Mouse (Mus musculus) embryonic fibroblast, embryonic 13.5 days (primary cell): Measurements from ENCODE around the gene Ndufb10. TPM values are rescaled to one million over a fixed set of nuclear protein-coding genes. Genes with fewer than 3 reads are reported as not detected.

ENCODE experiments used
- H3K27ac ChIP-seq: 2 replicates; pipeline ENCODE4 v1.5.1; 2012; ENCODE audit warnings: low read length, control low read depth, inconsistent platforms; ENCODE audit not compliant: insufficient read depth
- H3K4me1 ChIP-seq: 2 replicates; pipeline ENCODE4 v1.6.1; 2011; ENCODE audit warnings: low read length; ENCODE audit not compliant: control insufficient read depth, insufficient read depth
- H3K4me3 ChIP-seq: 2 replicates; pipeline ENCODE4 v1.5.1; 2011; ENCODE audit warnings: mild to moderate bottlenecking, control low read depth, low read length; ENCODE audit not compliant: insufficient read depth
- CTCF ChIP-seq: IDR thresholded peaks from 2 replicates; pipeline ENCODE4 v1.5.1; 2011; ENCODE audit warnings: mild to moderate bottlenecking, control low read depth, low read length, moderate library complexity, borderline replicate concordance; ENCODE audit not compliant: insufficient read depth
- POLR2A ChIP-seq: IDR thresholded peaks from 2 replicates; pipeline ENCODE4 v1.6.1; 2011; ENCODE audit warnings: low read depth, mild to moderate bottlenecking, control low read depth, low read length, moderate library complexity
- polyA plus RNA-seq: library from polyadenylated mRNA; stranded (reverse); fragments of >200 nt; gene quantifications from 2 replicates; pipeline ENCODE4 v1.2.4, GENCODE M21; 2011; ENCODE audit warnings: low read depth; ENCODE audit not compliant: missing spikeins, insufficient read length

Gene Ndufb10
- polyA plus RNA-seq, 1 experiment = 96.8 TPM

GRCm38 (mm10) chr17:24735446-24735845 is 11.2 kb upstream of the Ndufb10 start:
- Histone ChIP-seq H3K4me3 (no peak overlapping the region), H3K27ac (no peak overlapping the region), H3K4me1 (no peaks in the 10 kb centered on the region)
- TF ChIP-seq CTCF (no peak), POLR2A (no peak)

- Histone ChIP-seq H3K4me1 (no peaks in the 10 kb centered on the region), H3K27ac (no peak overlapping the region), H3K4me3 (no peak overlapping the region)
- TF ChIP-seq POLR2A (no peak), CTCF (no peak)
Measured at GRCm38 (mm10) chr17:24734513-24734912, 10.2 kb upstream of the Ndufb10 start.

GRCm38 (mm10) chr17:24733434-24734050 is 9.3 kb upstream of the Ndufb10 start:
- Histone ChIP-seq H3K4me3 (no peak overlapping the region), H3K4me1 (no peaks in the 10 kb centered on the region), H3K27ac (no peak overlapping the region)
- TF ChIP-seq POLR2A (no peak), CTCF (no peak)

DNA sequence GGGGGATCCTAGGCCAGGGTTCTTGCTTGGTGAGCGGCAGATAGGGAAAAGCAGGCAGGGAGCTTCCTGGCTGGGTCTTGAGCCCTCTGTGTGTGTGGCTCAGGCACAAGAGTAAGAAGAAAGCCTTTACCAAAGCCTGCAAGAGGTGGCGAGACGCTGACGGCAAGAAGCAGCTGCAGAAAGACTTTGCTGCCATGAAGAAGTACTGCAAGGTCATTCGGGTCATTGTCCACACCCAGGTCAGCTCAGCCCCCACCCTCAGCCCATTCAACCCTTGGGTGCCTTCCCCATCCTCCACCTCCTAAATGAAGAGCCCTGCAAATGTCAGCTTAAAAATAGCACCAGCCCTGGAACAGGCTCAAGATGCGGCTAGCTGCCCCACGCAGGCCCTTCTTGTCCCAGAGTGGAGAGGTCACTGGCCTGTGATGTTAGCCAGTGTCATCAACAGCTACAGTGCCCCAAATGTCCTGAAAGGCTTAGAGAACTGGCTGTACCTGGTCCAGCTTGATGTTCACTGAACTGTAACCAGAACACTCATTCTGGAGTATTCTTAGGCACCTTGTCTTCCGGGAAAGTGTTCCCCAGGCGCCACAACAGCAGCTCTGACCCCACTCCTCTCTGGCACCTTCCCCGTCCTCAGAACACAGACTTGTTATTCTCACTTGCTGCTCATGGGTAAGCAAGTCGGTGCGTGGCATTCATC is 8.1 kb upstream of the Ndufb10 start:
- TF ChIP-seq POLR2A (no peak), CTCF (no peak)
- Histone ChIP-seq H3K4me3 (no peak overlapping the region), H3K27ac (no peak overlapping the region), H3K4me1 (no peaks in the 10 kb centered on the region)

GRCm38 (mm10) chr17:24730787-24731186 is 6.5 kb upstream of the Ndufb10 start:
- Histone ChIP-seq H3K27ac (no peak overlapping the region), H3K4me3 (no peak overlapping the region), H3K4me1 (no peaks in the 10 kb centered on the region)
- TF ChIP-seq POLR2A (no peak), CTCF (no peak)

- H3K4me3 ChIP-seq = no peak overlapping the region
- TF ChIP-seq POLR2A (no peak), CTCF (no peak)
- H3K4me1 ChIP-seq = no peaks in the 10 kb centered on the region
- no peak overlapping the region for H3K27ac ChIP-seq
Measured at GRCm38 (mm10) chr17:24729067-24729466, 4.8 kb upstream of the Ndufb10 start.

DNA sequence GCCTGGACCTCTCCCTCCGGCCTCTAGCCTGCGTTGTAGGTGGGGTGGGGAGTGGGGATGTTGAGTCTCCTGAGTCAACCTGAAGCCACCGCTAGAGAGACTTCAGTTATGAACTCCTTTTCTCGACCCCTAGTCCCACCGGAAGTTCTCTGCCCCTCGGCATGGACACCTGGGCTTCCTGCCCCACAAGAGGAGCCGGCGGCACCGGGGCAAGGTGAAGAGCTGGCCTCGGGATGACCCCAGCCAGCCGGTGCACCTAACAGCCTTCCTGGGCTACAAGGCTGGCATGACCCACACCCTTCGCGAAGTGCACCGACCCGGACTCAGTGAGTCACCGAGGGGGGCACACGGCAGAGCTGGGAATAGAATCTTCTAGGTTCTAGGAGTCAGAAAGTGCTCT is 3.9 kb upstream of the Ndufb10 start:
- Histone ChIP-seq H3K27ac (no peak overlapping the region), H3K4me3 (no peak overlapping the region), H3K4me1 (no peaks in the 10 kb centered on the region)
- TF ChIP-seq CTCF (no peak), POLR2A (no peak)

DNA sequence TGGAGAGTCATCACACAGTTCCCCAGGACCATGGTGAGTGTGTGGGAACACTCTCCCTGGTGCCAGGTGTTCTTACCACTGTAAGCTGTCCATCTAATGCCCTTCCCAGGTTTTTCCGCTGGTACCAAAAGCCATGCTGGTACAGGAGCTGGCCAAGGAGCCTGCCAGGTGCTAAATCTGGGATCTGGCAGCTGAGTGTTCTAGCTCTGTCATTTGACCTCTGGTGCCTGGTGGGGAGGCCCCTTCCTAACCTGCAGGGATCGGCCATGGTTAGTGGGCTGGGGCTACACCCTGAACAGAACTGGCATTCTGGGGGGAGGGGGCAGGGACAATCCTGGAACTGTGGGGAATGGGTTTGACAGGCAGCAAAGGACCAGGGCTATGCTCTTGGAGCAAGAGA is 3.3 kb upstream of the Ndufb10 start, which contains the start of gene Rpl3l:
Rpl3l (plus strand) TSS at position 203 of the 400 bp plus-strand sequence.
- H3K4me1 ChIP-seq = no peaks in the 10 kb centered on the region
- no peak within 1 kb of the TSS for H3K27ac ChIP-seq
- H3K4me3 ChIP-seq = no peak within 1 kb of the TSS
- TF ChIP-seq POLR2A (no peak), CTCF (no peak)

DNA sequence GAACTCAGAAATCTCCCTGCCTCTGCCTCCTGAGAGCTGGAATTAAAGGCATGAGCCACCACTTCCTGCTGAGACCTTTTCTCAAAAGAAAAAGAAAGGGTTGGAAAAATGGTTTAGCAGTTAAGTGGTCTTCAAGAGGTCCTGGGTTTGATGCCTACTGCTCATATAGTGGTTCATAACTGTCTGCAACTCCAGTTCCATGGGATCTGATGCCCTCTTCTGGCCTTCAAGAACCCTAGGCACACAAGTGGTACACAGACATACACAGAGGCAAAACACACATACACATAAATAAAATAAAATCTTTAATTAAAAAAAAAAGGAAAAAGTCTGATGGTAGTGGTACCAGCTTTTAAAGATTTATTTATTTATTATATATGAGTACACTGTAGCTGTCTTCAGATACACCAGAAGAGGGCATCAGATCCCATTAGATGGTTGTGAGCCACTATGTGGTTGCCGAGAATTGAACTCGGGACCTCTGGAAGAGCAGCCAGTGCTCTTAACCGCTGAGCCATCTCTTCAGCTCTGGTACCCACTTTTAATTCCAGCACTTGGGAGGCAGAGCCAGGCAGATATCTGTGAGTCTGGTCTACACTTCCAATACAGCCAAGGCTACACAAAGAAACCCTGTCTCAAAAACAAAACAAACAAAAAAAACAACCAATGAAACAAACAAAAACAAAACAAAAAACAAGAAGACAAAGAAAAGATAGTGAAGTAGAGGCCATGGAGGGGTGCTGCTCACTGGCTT is 1.5 kb upstream of the Ndufb10 start:
- Histone ChIP-seq H3K4me1 (no peaks in the 10 kb centered on the region), H3K4me3 (no peak overlapping the region), H3K27ac (no peak overlapping the region)
- TF ChIP-seq CTCF (no peak), POLR2A (no peak)

- no peak for TF ChIP-seq CTCF
- TF ChIP-seq POLR2A = no peak
- Histone ChIP-seq H3K4me3 (peak overlapping the region; percentile 81), H3K4me1 (no peaks in the 10 kb centered on the region), H3K27ac (peak overlapping the region; percentile 57)
Measured at GRCm38 (mm10) chr17:24723881-24724180, 447 bp downstream of the Ndufb10 start.
